Mouse (Mus musculus) heart, postnatal 10 days (tissue): Measurements from ENCODE around the gene Pgc. TPM values are rescaled to one million over a fixed set of nuclear protein-coding genes. Genes with fewer than 3 reads are reported as not detected.

ENCODE experiments used
- DNase-seq, 2 experiments: peaks; one replicate each; pipeline ENCODE4 v3.0.0; 2021
- intact Hi-C: fragments of 180-260 bp; cut with DNase I; formaldehyde crosslinking; loops from one replicate; pipeline ENCODE4 v1.15.1; 2025
- total RNA-seq, 2 experiments: library from RNA; stranded (reverse); gene quantifications; 2 replicates each; pipeline ENCODE4 v1.2.3; 2021

Gene Pgc
- not detected for total RNA-seq

- DNase-seq, result no peak
- intact Hi-C loops, result no loop called here
Observed at GRCm38 (mm10) chr17:47726566-47726965, at the start of gene Pgc. TSS of gene Pgc (plus strand) at chr17:47726842.

GRCm38 (mm10) chr17:47678238-47678637, 48.4 kb upstream of the Pgc start:
- intact Hi-C loops, result loop anchor here (5.0 to 10.0 kb wide), 3 partner anchors 46 to 273 kb away; partner anchors contain the start of genes Bysl, Gm20517, Guca1a and Med20
- DNase-seq, result no peak

GRCm38 (mm10) chr17:47678702-47679101, 47.9 kb upstream of the Pgc start:
- DNase-seq, result no peak
- intact Hi-C loops, result loop anchor here (5.0 to 10.0 kb wide), 3 partner anchors 46 to 274 kb away; partner anchors contain the start of genes Bysl, Gm20517, Guca1a and Med20

GRCm38 (mm10) chr17:47682836-47683235, 43.8 kb upstream of the Pgc start:
- intact Hi-C loops, result no loop called here
- DNase-seq, result no peak

- intact Hi-C loops, result loop anchor here (5.0 kb wide), 1 partner anchor 175 kb away; no protein-coding TSS in a partner anchor
- peak; percentile 95 to 97 for DNase-seq
Observed at GRCm38 (mm10) chr17:47687409-47688343, 39.0 kb upstream of the Pgc start.

- DNase-seq, result no peak
- intact Hi-C loops, result loop anchor here (5.0 kb wide), 1 partner anchor 176 kb away; no protein-coding TSS in a partner anchor
Observed at GRCm38 (mm10) chr17:47688344-47688607, 38.4 kb upstream of the Pgc start, which contains the start of gene Tomm6. TSS of gene Tomm6 (minus strand) at chr17:47688386.

- DNase-seq, result peak; percentile 77 to 79
- intact Hi-C loops, result loop anchor here (5.0 kb wide), 1 partner anchor 177 kb away; no protein-coding TSS in a partner anchor
Observed at GRCm38 (mm10) chr17:47688608-47689575, 37.8 kb upstream of the Pgc start, which contains the start of gene Frs3. TSS of gene Frs3 (plus strand) at chr17:47689030.

GRCm38 (mm10) chr17:47689894-47690293, 36.7 kb upstream of the Pgc start:
- intact Hi-C loops, result loop anchor here (5.0 kb wide), 1 partner anchor 178 kb away; no protein-coding TSS in a partner anchor
- no peak for DNase-seq

GRCm38 (mm10) chr17:47691650-47692049, 35.0 kb upstream of the Pgc start:
- DNase-seq, result no peak
- intact Hi-C loops, result no loop called here

GRCm38 (mm10) chr17:47693671-47694441, 32.8 kb upstream of the Pgc start:
- intact Hi-C loops, result no loop called here

GRCm38 (mm10) chr17:47694442-47694502, 32.4 kb upstream of the Pgc start, which contains the start of gene Gm21981:
TSS of gene Gm21981 (minus strand) at chr17:47694455.
- no peak for DNase-seq
- intact Hi-C loops, result no loop called here

More at GRCm38 (mm10) chr17:47693671-47694441, 32.8 kb upstream of the Pgc start:
- DNase-seq, result peak; percentile 25 to 39

- intact Hi-C loops, result no loop called here
- peak; percentile 98 to 99 for DNase-seq
Observed at GRCm38 (mm10) chr17:47694503-47695336, 31.9 kb upstream of the Pgc start, which contains the start of gene Prickle4. TSS of gene Prickle4 (minus strand) at chr17:47694736.

- intact Hi-C loops, result no loop called here
- DNase-seq, result no peak
Observed at GRCm38 (mm10) chr17:47695337-47695710, 31.3 kb upstream of the Pgc start.

- intact Hi-C loops, result no loop called here
- no peak for DNase-seq
Observed at GRCm38 (mm10) chr17:47698156-47698555, 28.5 kb upstream of the Pgc start.

GRCm38 (mm10) chr17:47699055-47699454, 27.6 kb upstream of the Pgc start:
- DNase-seq, result no peak
- intact Hi-C loops, result no loop called here

- intact Hi-C loops, result no loop called here
- DNase-seq, result no peak
Observed at GRCm38 (mm10) chr17:47701793-47702192, 24.8 kb upstream of the Pgc start.

- intact Hi-C loops, result no loop called here
- no peak for DNase-seq
Observed at GRCm38 (mm10) chr17:47702548-47703345, 23.9 kb upstream of the Pgc start.

- intact Hi-C loops, result no loop called here
Observed at GRCm38 (mm10) chr17:47703556-47703955, 23.1 kb upstream of the Pgc start.

GRCm38 (mm10) chr17:47704692-47705091, 21.9 kb upstream of the Pgc start:
- intact Hi-C loops, result no loop called here
- no peak for DNase-seq

More at GRCm38 (mm10) chr17:47703556-47703955, 23.1 kb upstream of the Pgc start:
- DNase-seq, result no peak
